ENCODE assay signal across 10 mouse cellular contexts in genomic region chr12:72694901-72695463, GRCm38 (mm10). TPM values are rescaled to one million over a fixed set of nuclear protein-coding genes. Genes with fewer than 3 reads are reported as not detected.
A peak's percentile ranks its signal among the peaks of the same experiment; 100 is the strongest.
DNase-seq lines count a peak whose midpoint lies in the region; ATAC-seq and TF ChIP-seq lines count a peak whose summit lies in the region.
"Had no signal": no experiment of that assay in that cellular context is flagged by ENCODE, and none has a peak within 500 bp of the region (broad histone marks: within the 10 kb centered on the region; RNA-seq: fewer than 3 reads in every experiment).

No protein-coding gene starts in this region.

- TF ChIP-seq POLR2A in heart, adult 2 months (IDR thresholded peaks at IDR 0.05; ENCODE audit: insufficient read depth, low read depth, low read length), result no peak

- intact Hi-C loops in heart, adult 2 months (cut with DNase I), result loop anchor here (2.0 to 5.0 kb wide), 4 partner anchors 30 to 280 kb away; partner anchors contain the start of gene Dhrs7
- intact Hi-C loops in heart, postnatal 14 days (cut with DNase I), result loop anchor here (2.0 kb wide), 3 partner anchors 180 to 282 kb away; no protein-coding TSS in a partner anchor
- intact Hi-C loops in gastrocnemius, postnatal 14 days (cut with DNase I; ENCODE audit: low total_unique reads), result no loop called here

- no peak overlapping the region; the same call in 1 of the 2 replicates for H3K27ac ChIP-seq in heart, adult 2 months
- no peak overlapping the region for H3K27ac ChIP-seq in intestine, embryonic 14.5 days (ENCODE audit: low read depth)
- H3K27ac ChIP-seq: forebrain, embryonic 15.5 days had no signal

- no peaks in the 10 kb centered on the region for H3K27me3 ChIP-seq in heart, adult 2 months (ENCODE audit: control insufficient read depth, insufficient read depth, low read length)
- no peaks in the 10 kb centered on the region for H3K27me3 ChIP-seq in intestine, embryonic 14.5 days (replicated peaks; ENCODE audit: control insufficient read depth, insufficient read depth, low read length)
- H3K27me3 ChIP-seq: forebrain, embryonic 15.5 days had no signal

- no peak for TF ChIP-seq EP300 in heart, adult 2 months (IDR thresholded peaks at IDR 0.05; ENCODE audit: insufficient read depth, low read depth, low read length)

- H3K9me3 ChIP-seq in intestine, embryonic 14.5 days (ENCODE audit: control insufficient read depth, low read length), result no peaks in the 10 kb centered on the region
- H3K9me3 ChIP-seq: forebrain, embryonic 15.5 days had no signal

- 23% methylated on average over 9 of the region's 9 CpGs for WGBS in heart, adult 2 months
- WGBS in intestine, embryonic 14.5 days, result 29% methylated on average over 9 of the region's 9 CpGs

- DNase-seq in heart, adult 2 months, result peak; percentile 12 to 32
- DNase-seq in heart, postnatal 14 days, result no peak
- DNase-seq in 416B (ENCODE audit: low read depth) (peak; percentile 67), R1 (ENCODE audit: low read depth, low spot score) (peak; percentile 27)
- DNase-seq in intestine, embryonic 14.5 days (ENCODE audit: low spot score), result peak; percentile 56
- no peak for DNase-seq in gastrocnemius, postnatal 14 days
- no peak for DNase-seq in layer of hippocampus, adult 18-20 months (ENCODE audit: low spot score in 2 of 2)

- H3K4me2 ChIP-seq in intestine, embryonic 14.5 days (ENCODE audit: low read length), result no peak overlapping the region
- H3K4me2 ChIP-seq: forebrain, embryonic 15.5 days had no signal

- TF ChIP-seq CTCF in heart, adult 2 months (IDR thresholded peaks at IDR 0.05), result peak; percentile 67

- H3K9ac ChIP-seq in heart, adult 2 months (ENCODE audit: low read depth, low read length), result no peak overlapping the region
- H3K9ac ChIP-seq in intestine, embryonic 14.5 days (ENCODE audit: low read length), result no peak overlapping the region
- H3K9ac ChIP-seq: forebrain, embryonic 15.5 days had no signal

- no peak for ATAC-seq in intestine, embryonic 14.5 days (replicated peaks; ENCODE audit: low FRiP score, low TSS enrichment, low read depth)
- no peak for ATAC-seq in granulocyte monocyte progenitor cell, adult 5-6 weeks (replicated peaks; ENCODE audit: poor library complexity, severe bottlenecking)
- ATAC-seq: forebrain, embryonic 15.5 days had no signal

- H3K4me3 ChIP-seq in heart, adult 2 months, result no peak overlapping the region
- no peak overlapping the region for H3K4me3 ChIP-seq in intestine, embryonic 14.5 days (ENCODE audit: low read depth, low read length)
- H3K4me3 ChIP-seq: forebrain, embryonic 15.5 days had no signal

- H3K36me3 ChIP-seq in heart, adult 2 months (ENCODE audit: control insufficient read depth, insufficient read depth, low read length), result no peaks in the 10 kb centered on the region
- H3K36me3 ChIP-seq in intestine, embryonic 14.5 days (ENCODE audit: control insufficient read depth, insufficient read depth, low read length), result no peaks in the 10 kb centered on the region
- H3K36me3 ChIP-seq: forebrain, embryonic 15.5 days had no signal

- H3K4me1 ChIP-seq in heart, adult 2 months (ENCODE audit: control insufficient read depth, insufficient read depth, low read length), result no peaks in the 10 kb centered on the region; the same call in 1 of the 2 replicates
- 0 out of 2 replicates have a peak, but pooled peaks cover 4% of the 10 kb centered on the region for H3K4me1 ChIP-seq in intestine, embryonic 14.5 days (replicated peaks; ENCODE audit: control insufficient read depth, insufficient read depth, low read length)
- H3K4me1 ChIP-seq: forebrain, embryonic 15.5 days had no signal

- no peaks in the 10 kb centered on the region for H3K79me2 ChIP-seq in heart, adult 2 months (replicated peaks; ENCODE audit: control insufficient read depth, insufficient read depth, low read length)

RNA-seq across cellular contexts. Expression of gene Dhrs7, which starts 30.3 kb away (rescaled TPM):
- total RNA-seq in heart, adult 2 months (2021), result 10 to 100 TPM; 54.6 to 65.7 TPM
- 47.9 and 57.7 TPM in 2 replicates for polyA plus RNA-seq in heart, adult 2 months (2012; rRNA removed)
- 100 to 1,000 TPM in 1 of 2 experiments, 10 to 100 TPM in 1; 94.6 to 114 TPM for total RNA-seq in heart, postnatal 14 days (2021)
- 24.7 and 26.3 TPM in 2 replicates for polyA plus RNA-seq in intestine, embryonic 14.5 days (2014; fragmentation: Nextera tagmentation; extraction: Ambion mirVana)
- 30.8 and 32.4 TPM in 2 replicates for total RNA-seq in granulocyte monocyte progenitor cell, adult 5-6 weeks (2014; fragmentation: Nextera tagmentation)
- 57.2 and 58.4 TPM in 2 replicates for total RNA-seq in granulocyte monocyte progenitor cell, adult 5-6 weeks (2017)
- 10 to 100 TPM; 21.9 to 26.7 TPM for total RNA-seq in gastrocnemius, postnatal 14 days (2021)
- 10 to 100 TPM; 45.9 to 49.9 TPM for total RNA-seq in layer of hippocampus, adult 18-20 months (2021)

RNA-seq across cellular contexts. Expression of gene Gm4756, which starts 45.5 kb away (rescaled TPM):
- total RNA-seq in heart, adult 2 months (2021), result not detected
- not detected in 2 replicates for polyA plus RNA-seq in heart, adult 2 months (2012; rRNA removed)
- not detected for total RNA-seq in heart, postnatal 14 days (2021)
- not detected in 2 replicates for polyA plus RNA-seq in intestine, embryonic 14.5 days (2014; fragmentation: Nextera tagmentation; extraction: Ambion mirVana)
- not detected in 2 replicates for total RNA-seq in granulocyte monocyte progenitor cell, adult 5-6 weeks (2014; fragmentation: Nextera tagmentation)
- total RNA-seq in granulocyte monocyte progenitor cell, adult 5-6 weeks (2017), result not detected in 2 replicates
- not detected for total RNA-seq in gastrocnemius, postnatal 14 days (2021)
- total RNA-seq in layer of hippocampus, adult 18-20 months (2021), result not detected
- polyA plus RNA-seq: forebrain, embryonic 15.5 days; limb, embryonic 14.5 days had no signal

Comparison
In these comparisons a context has a peak if more than half of its experiments do, and no peak if none do; other contexts are left out.
1. DNase-seq: peak in heart, adult 2 months (2 of 2), 416B (single experiment), R1 (single experiment) and intestine, embryonic 14.5 days (single experiment); none in heart, postnatal 14 days (0 of 2), gastrocnemius, postnatal 14 days (single experiment) and layer of hippocampus, adult 18-20 months (0 of 2).